Mouse (Mus musculus): ENCODE measurements around the gene Nav1. TPM values are rescaled to one million over a fixed set of nuclear protein-coding genes. Genes with fewer than 3 reads are reported as not detected.
A peak's percentile ranks its signal among the peaks of the same experiment; 100 is the strongest.

Gene Nav1
- polyA plus RNA-seq, 1 experiment from 2014 or later: 30.6 TPM

GRCm38 (mm10) chr1:135523344-135523743 lies 83.8 kb downstream of the Nav1 start:
- WGBS: 90% methylated on average over 2 of the region's 2 CpGs
- Histone ChIP-seq H3K4me3 (no peak overlapping the region), H3K4me2 (no peak overlapping the region), H3K27me3 (no peaks in the 10 kb centered on the region), H3K36me3 (ENCODE audit: poor library complexity, severe bottlenecking) (peaks cover 15% of the 10 kb centered on the region), H3K27ac (no peak overlapping the region), H3K4me1 (peaks cover 23% of the 10 kb centered on the region), H3K9ac (no peak overlapping the region), H3K9me3 (replicated peaks) (no peaks in the 10 kb centered on the region)
- no peak for ATAC-seq

- H3K36me3 ChIP-seq (ENCODE audit: poor library complexity, severe bottlenecking): 0 out of 2 replicates have a peak, but pooled peaks cover 8% of the 10 kb centered on the region
- H3K9me3 ChIP-seq (replicated peaks): no peaks in the 10 kb centered on the region
- no peak overlapping the region for H3K27ac ChIP-seq
- no peak overlapping the region for H3K4me3 ChIP-seq
- 82% methylated on average over 13 of the region's 13 CpGs for WGBS
- H3K27me3 ChIP-seq: no peaks in the 10 kb centered on the region
- H3K4me1 ChIP-seq: peaks cover 38% of the 10 kb centered on the region
- H3K9ac ChIP-seq: no peak overlapping the region
- ATAC-seq: no peak
- no peak overlapping the region for H3K4me2 ChIP-seq
These were observed 86.4 kb downstream of the Nav1 start for GRCm38 (mm10) chr1:135520550-135521168.

GRCm38 (mm10) chr1:135518661-135519060 lies 88.4 kb downstream of the Nav1 start:
- ATAC-seq: peak; percentile 91

GRCm38 (mm10) chr1:135517469-135517868 lies 89.6 kb downstream of the Nav1 start:
- WGBS: 89% methylated on average over 6 of the region's 6 CpGs
- no peak overlapping the region for H3K27ac ChIP-seq
- H3K9ac ChIP-seq: no peak overlapping the region
- H3K4me2 ChIP-seq: no peak overlapping the region
- ATAC-seq: no peak
- no peak overlapping the region for H3K4me3 ChIP-seq
- no peaks in the 10 kb centered on the region for H3K27me3 ChIP-seq
- H3K4me1 ChIP-seq: peaks cover 55% of the 10 kb centered on the region
- H3K9me3 ChIP-seq (replicated peaks): no peaks in the 10 kb centered on the region
- no peaks in the 10 kb centered on the region for H3K36me3 ChIP-seq (ENCODE audit: poor library complexity, severe bottlenecking)

More at GRCm38 (mm10) chr1:135518661-135519060, 88.4 kb downstream of the Nav1 start:
- no peaks in the 10 kb centered on the region for H3K9me3 ChIP-seq (replicated peaks)
- no peak overlapping the region for H3K4me3 ChIP-seq
- 0 out of 2 replicates have a peak, but pooled peaks cover 6% of the 10 kb centered on the region for H3K36me3 ChIP-seq (ENCODE audit: poor library complexity, severe bottlenecking)
- no peak overlapping the region for H3K9ac ChIP-seq
- WGBS: 20% methylated on average over 5 of the region's 5 CpGs
- H3K27me3 ChIP-seq: no peaks in the 10 kb centered on the region
- H3K4me1 ChIP-seq: peaks cover 44% of the 10 kb centered on the region
- H3K4me2 ChIP-seq: peak overlapping the region; percentile 28
- H3K27ac ChIP-seq: peak overlapping the region; percentile 45

GRCm38 (mm10) chr1:135516511-135517305 lies 90.4 kb downstream of the Nav1 start:
- WGBS: 80% methylated on average over 10 of the region's 10 CpGs
- no peak overlapping the region for H3K4me2 ChIP-seq
- no peaks in the 10 kb centered on the region for H3K9me3 ChIP-seq (replicated peaks)
- H3K36me3 ChIP-seq (ENCODE audit: poor library complexity, severe bottlenecking): no peaks in the 10 kb centered on the region
- no peak for ATAC-seq
- no peaks in the 10 kb centered on the region for H3K27me3 ChIP-seq
- peaks cover 62% of the 10 kb centered on the region for H3K4me1 ChIP-seq
- no peak overlapping the region for H3K9ac ChIP-seq
- no peak overlapping the region for H3K27ac ChIP-seq
- no peak overlapping the region for H3K4me3 ChIP-seq

- Histone ChIP-seq H3K4me3 (no peak overlapping the region), H3K9ac (no peak overlapping the region), H3K4me2 (no peak overlapping the region), H3K27me3 (no peaks in the 10 kb centered on the region), H3K27ac (no peak overlapping the region), H3K4me1 (peaks cover 70% of the 10 kb centered on the region), H3K9me3 (replicated peaks) (no peaks in the 10 kb centered on the region), H3K36me3 (ENCODE audit: poor library complexity, severe bottlenecking) (no peaks in the 10 kb centered on the region)
- 85% methylated on average over 12 of the region's 12 CpGs for WGBS
- ATAC-seq: no peak
These were observed 91.4 kb downstream of the Nav1 start for GRCm38 (mm10) chr1:135515633-135516238.

- H3K4me3 ChIP-seq: no peak overlapping the region
- WGBS: 77% methylated on average over 9 of the region's 9 CpGs
- H3K4me2 ChIP-seq: no peak overlapping the region
- H3K27me3 ChIP-seq: no peaks in the 10 kb centered on the region
- peaks cover 75% of the 10 kb centered on the region for H3K4me1 ChIP-seq
- ATAC-seq: no peak
- H3K9me3 ChIP-seq (replicated peaks): no peaks in the 10 kb centered on the region
- H3K36me3 ChIP-seq (ENCODE audit: poor library complexity, severe bottlenecking): no peaks in the 10 kb centered on the region
- no peak overlapping the region for H3K9ac ChIP-seq
- H3K27ac ChIP-seq: no peak overlapping the region
These were observed 92.0 kb downstream of the Nav1 start for GRCm38 (mm10) chr1:135514913-135515632.

- Histone ChIP-seq H3K4me2 (no peak overlapping the region), H3K27ac (no peak overlapping the region), H3K4me3 (no peak overlapping the region), H3K4me1 (peaks cover 81% of the 10 kb centered on the region), H3K36me3 (ENCODE audit: poor library complexity, severe bottlenecking) (no peaks in the 10 kb centered on the region), H3K9me3 (replicated peaks) (no peaks in the 10 kb centered on the region), H3K9ac (no peak overlapping the region), H3K27me3 (peaks cover 4% of the 10 kb centered on the region; the same call in 1 of the 2 replicates)
- ATAC-seq: no peak
- 72% methylated on average over 4 of the region's 4 CpGs for WGBS
These were observed 93.0 kb downstream of the Nav1 start for GRCm38 (mm10) chr1:135514046-135514445.

GRCm38 (mm10) chr1:135513464-135513863 lies 93.6 kb downstream of the Nav1 start:
- ATAC-seq: no peak
- Histone ChIP-seq H3K27me3 (peaks cover 5% of the 10 kb centered on the region; the same call in 1 of the 2 replicates), H3K27ac (0 out of 2 replicates have a peak overlapping the region, but pooled peaks have one; percentile 15), H3K4me2 (no peak overlapping the region), H3K4me1 (peaks cover 81% of the 10 kb centered on the region), H3K9me3 (replicated peaks) (no peaks in the 10 kb centered on the region), H3K4me3 (no peak overlapping the region), H3K9ac (no peak overlapping the region), H3K36me3 (ENCODE audit: poor library complexity, severe bottlenecking) (no peaks in the 10 kb centered on the region)
- 36% methylated on average over 5 of the region's 5 CpGs for WGBS

GRCm38 (mm10) chr1:135510346-135510977 lies 96.6 kb downstream of the Nav1 start:
- ATAC-seq: peak; percentile 76
- under 1% methylated on average over 30 of the region's 30 CpGs for WGBS
- H3K4me2 ChIP-seq: peak overlapping the region; percentile 92
- peak overlapping the region; percentile 78 for H3K9ac ChIP-seq
- peaks cover 78% of the 10 kb centered on the region for H3K4me1 ChIP-seq
- peak overlapping the region; percentile 59 for H3K27ac ChIP-seq
- no peaks in the 10 kb centered on the region for H3K9me3 ChIP-seq (replicated peaks)
- no peaks in the 10 kb centered on the region for H3K36me3 ChIP-seq (ENCODE audit: poor library complexity, severe bottlenecking)
- peaks cover 5% of the 10 kb centered on the region; the same call in 1 of the 2 replicates for H3K27me3 ChIP-seq
- peak overlapping the region; percentile 53 for H3K4me3 ChIP-seq
